Mouse (Mus musculus): ENCODE measurements around the gene Polr2a. TPM values are rescaled to one million over a fixed set of nuclear protein-coding genes. Genes with fewer than 3 reads are reported as not detected.

Gene Polr2a
- polyA plus RNA-seq, 1 experiment: 49.2 TPM

- Histone ChIP-seq H3K27ac (ENCODE audit: control insufficient read depth, insufficient read depth, low read depth, low read length, poor library complexity) (no peak overlapping the region; the same call in 1 of the 2 replicates), H3K4me3 (replicated peaks; ENCODE audit: control insufficient read depth, low read depth, low read length) (peak overlapping the region; percentile 33), H3K4me1 (ENCODE audit: control insufficient read depth, insufficient read depth, low read length) (peaks cover 1% of the 10 kb centered on the region; the same call in 1 of the 2 replicates)
- WGBS: under 1% methylated on average over 33 of the region's 33 CpGs
- TF ChIP-seq POLR2A (IDR thresholded peaks at IDR 0.05; ENCODE audit: borderline replicate concordance, control insufficient read depth, low read depth, low read length): no peak
- no peak for TF ChIP-seq CTCF (IDR thresholded peaks at IDR 0.05; ENCODE audit: control insufficient read depth, insufficient read depth, low read length)
Measured at GRCm38 (mm10) chr11:69802648-69803105, 44.2 kb upstream of the Polr2a start.

- H3K4me1 ChIP-seq (ENCODE audit: control insufficient read depth, insufficient read depth, low read length): peaks cover 1% of the 10 kb centered on the region; the same call in 1 of the 2 replicates
- H3K4me3 ChIP-seq (replicated peaks; ENCODE audit: control insufficient read depth, low read depth, low read length): peak within 1 kb of the TSS; percentile 33
- H3K27ac ChIP-seq (ENCODE audit: control insufficient read depth, insufficient read depth, low read depth, low read length, poor library complexity): no peak within 1 kb of the TSS; the same call in 1 of the 2 replicates
- TF ChIP-seq POLR2A (IDR thresholded peaks at IDR 0.05; ENCODE audit: borderline replicate concordance, control insufficient read depth, low read depth, low read length) (no peak), CTCF (IDR thresholded peaks at IDR 0.05; ENCODE audit: control insufficient read depth, insufficient read depth, low read length) (no peak)
- 4% methylated on average over 33 of the region's 33 CpGs for WGBS
Measured at GRCm38 (mm10) chr11:69801379-69801977, 43.0 kb upstream of the Polr2a start, which contains the start of gene Fgf11. Gene Fgf11 (minus strand): TSS chr11:69801857.

- TF ChIP-seq CTCF (IDR thresholded peaks at IDR 0.05; ENCODE audit: control insufficient read depth, insufficient read depth, low read length) (no peak), POLR2A (IDR thresholded peaks at IDR 0.05; ENCODE audit: borderline replicate concordance, control insufficient read depth, low read depth, low read length) (no peak)
- Histone ChIP-seq H3K4me1 (ENCODE audit: control insufficient read depth, insufficient read depth, low read length) (peaks cover 1% of the 10 kb centered on the region; the same call in 1 of the 2 replicates), H3K4me3 (replicated peaks; ENCODE audit: control insufficient read depth, low read depth, low read length) (no peak overlapping the region), H3K27ac (ENCODE audit: control insufficient read depth, insufficient read depth, low read depth, low read length, poor library complexity) (no peak overlapping the region)
- WGBS: under 1% methylated on average over 36 of the region's 36 CpGs
Measured at GRCm38 (mm10) chr11:69800392-69801197, 42.2 kb upstream of the Polr2a start.

GRCm38 (mm10) chr11:69800138-69800391, 41.6 kb upstream of the Polr2a start:
- peaks cover 1% of the 10 kb centered on the region; the same call in 1 of the 2 replicates for H3K4me1 ChIP-seq (ENCODE audit: control insufficient read depth, insufficient read depth, low read length)
- TF ChIP-seq POLR2A (IDR thresholded peaks at IDR 0.05; ENCODE audit: borderline replicate concordance, control insufficient read depth, low read depth, low read length) (no peak), CTCF (IDR thresholded peaks at IDR 0.05; ENCODE audit: control insufficient read depth, insufficient read depth, low read length) (no peak)
- H3K27ac ChIP-seq (ENCODE audit: control insufficient read depth, insufficient read depth, low read depth, low read length, poor library complexity): no peak overlapping the region
- 3% methylated on average over 11 of the region's 11 CpGs for WGBS
- H3K4me3 ChIP-seq (replicated peaks; ENCODE audit: control insufficient read depth, low read depth, low read length): no peak overlapping the region

- WGBS: 18% methylated on average over 12 of the region's 12 CpGs
- H3K4me3 ChIP-seq (replicated peaks; ENCODE audit: control insufficient read depth, low read depth, low read length): no peak overlapping the region
- peaks cover 1% of the 10 kb centered on the region; the same call in 1 of the 2 replicates for H3K4me1 ChIP-seq (ENCODE audit: control insufficient read depth, insufficient read depth, low read length)
- H3K27ac ChIP-seq (ENCODE audit: control insufficient read depth, insufficient read depth, low read depth, low read length, poor library complexity): no peak overlapping the region
- TF ChIP-seq CTCF (IDR thresholded peaks at IDR 0.05; ENCODE audit: control insufficient read depth, insufficient read depth, low read length): no peak
- no peak for TF ChIP-seq POLR2A (IDR thresholded peaks at IDR 0.05; ENCODE audit: borderline replicate concordance, control insufficient read depth, low read depth, low read length)
Measured at GRCm38 (mm10) chr11:69799394-69800137, 41.1 kb upstream of the Polr2a start.

- H3K4me1 ChIP-seq (ENCODE audit: control insufficient read depth, insufficient read depth, low read length): peaks cover 1% of the 10 kb centered on the region; the same call in 1 of the 2 replicates
- H3K27ac ChIP-seq (ENCODE audit: control insufficient read depth, insufficient read depth, low read depth, low read length, poor library complexity): no peak overlapping the region
- 57% methylated on average over 7 of the region's 7 CpGs for WGBS
- no peak for TF ChIP-seq POLR2A (IDR thresholded peaks at IDR 0.05; ENCODE audit: borderline replicate concordance, control insufficient read depth, low read depth, low read length)
- no peak for TF ChIP-seq CTCF (IDR thresholded peaks at IDR 0.05; ENCODE audit: control insufficient read depth, insufficient read depth, low read length)
- H3K4me3 ChIP-seq (replicated peaks; ENCODE audit: control insufficient read depth, low read depth, low read length): no peak overlapping the region
Measured at GRCm38 (mm10) chr11:69797924-69798323, 39.5 kb upstream of the Polr2a start.

- TF ChIP-seq POLR2A (IDR thresholded peaks at IDR 0.05; ENCODE audit: borderline replicate concordance, control insufficient read depth, low read depth, low read length) (no peak), CTCF (IDR thresholded peaks at IDR 0.05; ENCODE audit: control insufficient read depth, insufficient read depth, low read length) (no peak)
- peaks cover 1% of the 10 kb centered on the region; the same call in 1 of the 2 replicates for H3K4me1 ChIP-seq (ENCODE audit: control insufficient read depth, insufficient read depth, low read length)
- H3K27ac ChIP-seq (ENCODE audit: control insufficient read depth, insufficient read depth, low read depth, low read length, poor library complexity): no peak overlapping the region
- H3K4me3 ChIP-seq (replicated peaks; ENCODE audit: control insufficient read depth, low read depth, low read length): no peak overlapping the region
- WGBS: 5% methylated on average over 13 of the region's 13 CpGs
Measured at GRCm38 (mm10) chr11:69795983-69796435, 37.6 kb upstream of the Polr2a start.
